Mouse (Mus musculus) intestine, embryonic 15.5 days (tissue): ENCODE results near the gene Lman2. TPM values are rescaled to one million over a fixed set of nuclear protein-coding genes. Genes with fewer than 3 reads are reported as not detected.

Experiments used
- ATAC-seq: fragments of 200-750 bp; cut with Nextera tagmentation; 2 replicates; pipeline ENCODE4 v1.8.0; 2017; ENCODE audit warnings: moderate TSS enrichment, moderate library complexity
- H3K27ac ChIP-seq: fragments of 300-500 bp; sonication (generic); 2 replicates; pipeline ENCODE4 v1.5.1; 2015; ENCODE audit warnings: mild to moderate bottlenecking, inconsistent platforms
- H3K27me3 ChIP-seq: fragments of 300-500 bp; sonication (generic); replicated peaks from 2 replicates; pipeline ENCODE4 v1.6.1; 2015; ENCODE audit warnings: inconsistent platforms
- H3K36me3 ChIP-seq: fragments of 300-500 bp; sonication (generic); 2 replicates; pipeline ENCODE4 v1.6.1; 2015; ENCODE audit warnings: inconsistent platforms
- H3K4me1 ChIP-seq: fragments of 300-500 bp; sonication (generic); replicated peaks from 2 replicates; pipeline ENCODE4 v1.6.1; 2015; ENCODE audit warnings: inconsistent platforms
- H3K4me2 ChIP-seq: fragments of 300-500 bp; sonication (generic); replicated peaks from 2 replicates; pipeline ENCODE4 v1.6.1; 2015; ENCODE audit warnings: mild to moderate bottlenecking, inconsistent platforms
- H3K4me3 ChIP-seq: fragments of 300-500 bp; sonication (generic); replicated peaks from 2 replicates; pipeline ENCODE4 v1.5.1; 2015; ENCODE audit warnings: inconsistent platforms
- H3K9ac ChIP-seq: fragments of 300-500 bp; sonication (generic); 2 replicates; pipeline ENCODE4 v1.6.1; 2015; ENCODE audit warnings: inconsistent platforms
- H3K9me3 ChIP-seq: fragments of 300-500 bp; sonication (generic); 2 replicates; pipeline ENCODE4 v1.6.1; 2016; ENCODE audit warnings: inconsistent platforms
- WGBS: fragments of 180-500 bp; shearing (Covaris S2); methylation state at CpG from one replicate; pipeline ENCODE4 v1.1.7; 2015; 5-methylcytosine and 5-hydroxymethylcytosine counted together
- polyA plus RNA-seq: library from polyadenylated mRNA; unstranded; fragments of >200 nt; fragmentation: Nextera tagmentation; extraction: Ambion mirVana; gene quantifications from 2 replicates; pipeline ENCODE4 v1.2.1, GENCODE M21; 2015

Lman2 gene
- polyA plus RNA-seq, 1 experiment from 2014 or later, result 121 TPM

- H3K4me1 ChIP-seq, result peaks cover 9% of the 10 kb centered on the region
- H3K9me3 ChIP-seq, result no peaks in the 10 kb centered on the region
- H3K36me3 ChIP-seq, result peaks cover 16% of the 10 kb centered on the region; the same call in 1 of the 2 replicates
- peak; percentile 57 for ATAC-seq
- H3K9ac ChIP-seq, result peak overlapping the region; percentile 94
- H3K4me3 ChIP-seq, result peak overlapping the region; percentile 96
- H3K4me2 ChIP-seq, result peak overlapping the region; percentile 71
- H3K27me3 ChIP-seq, result no peaks in the 10 kb centered on the region
- WGBS, result under 1% methylated on average over 32 of the region's 32 CpGs
- H3K27ac ChIP-seq, result peak overlapping the region; percentile 96
Measured at GRCm38 (mm10) chr13:55361974-55362452, 570 bp downstream of the Lman2 start.

- peak overlapping the region; percentile 94 for H3K9ac ChIP-seq
- H3K4me3 ChIP-seq, result peak overlapping the region; percentile 96
- H3K27ac ChIP-seq, result no peak overlapping the region
- peak overlapping the region; percentile 71 for H3K4me2 ChIP-seq
- ATAC-seq, result no peak
- H3K27me3 ChIP-seq, result no peaks in the 10 kb centered on the region
- H3K9me3 ChIP-seq, result no peaks in the 10 kb centered on the region
- H3K4me1 ChIP-seq, result peaks cover 9% of the 10 kb centered on the region
- H3K36me3 ChIP-seq, result peaks cover 20% of the 10 kb centered on the region
Measured at GRCm38 (mm10) chr13:55361145-55361544, 1.4 kb downstream of the Lman2 start.

- H3K36me3 ChIP-seq, result peaks cover 62% of the 10 kb centered on the region
- no peak overlapping the region for H3K27ac ChIP-seq
- 78% methylated on average over 11 of the region's 11 CpGs for WGBS
- no peaks in the 10 kb centered on the region for H3K27me3 ChIP-seq
- H3K9ac ChIP-seq, result no peak overlapping the region
- no peaks in the 10 kb centered on the region for H3K9me3 ChIP-seq
- no peak overlapping the region for H3K4me2 ChIP-seq
- H3K4me1 ChIP-seq, result no peaks in the 10 kb centered on the region
- ATAC-seq, result no peak
- no peak overlapping the region for H3K4me3 ChIP-seq
Measured at GRCm38 (mm10) chr13:55346745-55347144, 15.8 kb downstream of the Lman2 start.

GRCm38 (mm10) chr13:55344286-55344685 is 18.3 kb downstream of the Lman2 start:
- Histone ChIP-seq H3K9ac (no peak overlapping the region), H3K4me1 (no peaks in the 10 kb centered on the region), H3K27me3 (no peaks in the 10 kb centered on the region), H3K27ac (no peak overlapping the region), H3K4me3 (no peak overlapping the region), H3K4me2 (no peak overlapping the region), H3K9me3 (no peaks in the 10 kb centered on the region), H3K36me3 (peaks cover 46% of the 10 kb centered on the region)
- ATAC-seq, result no peak
- 84% methylated on average over 7 of the region's 7 CpGs for WGBS

GRCm38 (mm10) chr13:55342469-55342868 is 20.1 kb downstream of the Lman2 start:
- ATAC-seq, result no peak
- WGBS, result 31% methylated on average over 11 of the region's 11 CpGs

GRCm38 (mm10) chr13:55339259-55339658 is 23.3 kb downstream of the Lman2 start:
- 27% methylated on average over 2 of the region's 2 CpGs for WGBS
- Histone ChIP-seq H3K27me3 (no peaks in the 10 kb centered on the region), H3K36me3 (no peaks in the 10 kb centered on the region), H3K27ac (no peak overlapping the region), H3K4me3 (no peak overlapping the region), H3K4me2 (no peak overlapping the region), H3K9me3 (no peaks in the 10 kb centered on the region), H3K9ac (no peak overlapping the region), H3K4me1 (peaks cover 4% of the 10 kb centered on the region; the same call in 1 of the 2 replicates)
- peak; percentile 86 for ATAC-seq

More at GRCm38 (mm10) chr13:55342469-55342868, 20.1 kb downstream of the Lman2 start:
- Histone ChIP-seq H3K4me2 (no peak overlapping the region), H3K9ac (no peak overlapping the region), H3K4me3 (no peak overlapping the region), H3K4me1 (peaks cover 4% of the 10 kb centered on the region; the same call in 1 of the 2 replicates), H3K27me3 (no peaks in the 10 kb centered on the region), H3K27ac (no peak overlapping the region), H3K36me3 (peaks cover 31% of the 10 kb centered on the region), H3K9me3 (no peaks in the 10 kb centered on the region)

- WGBS, result 67% methylated on average over 12 of the region's 12 CpGs
- Histone ChIP-seq H3K27ac (no peak overlapping the region), H3K4me1 (peaks cover 4% of the 10 kb centered on the region; the same call in 1 of the 2 replicates), H3K4me3 (no peak overlapping the region), H3K27me3 (no peaks in the 10 kb centered on the region), H3K36me3 (no peaks in the 10 kb centered on the region), H3K9me3 (no peaks in the 10 kb centered on the region), H3K4me2 (no peak overlapping the region), H3K9ac (no peak overlapping the region)
- no peak for ATAC-seq
Measured at GRCm38 (mm10) chr13:55338131-55339054, 24.2 kb downstream of the Lman2 start.

- H3K27me3 ChIP-seq, result no peaks in the 10 kb centered on the region
- no peaks in the 10 kb centered on the region for H3K36me3 ChIP-seq
- ATAC-seq, result no peak
- no peak overlapping the region for H3K4me3 ChIP-seq
- no peaks in the 10 kb centered on the region for H3K9me3 ChIP-seq
- no peak overlapping the region for H3K4me2 ChIP-seq
- H3K9ac ChIP-seq, result no peak overlapping the region
- 67% methylated on average over 10 of the region's 10 CpGs for WGBS
- peaks cover 4% of the 10 kb centered on the region; the same call in 1 of the 2 replicates for H3K4me1 ChIP-seq
- H3K27ac ChIP-seq, result no peak overlapping the region
Measured at GRCm38 (mm10) chr13:55337341-55337975, 25.1 kb downstream of the Lman2 start.

- H3K4me1 ChIP-seq, result peaks cover 7% of the 10 kb centered on the region
- no peaks in the 10 kb centered on the region for H3K27me3 ChIP-seq
- H3K4me3 ChIP-seq, result no peak overlapping the region
- ATAC-seq, result no peak
- no peak overlapping the region for H3K4me2 ChIP-seq
- 87% methylated on average over 4 of the region's 4 CpGs for WGBS
- H3K27ac ChIP-seq, result no peak overlapping the region
- no peaks in the 10 kb centered on the region for H3K9me3 ChIP-seq
- no peaks in the 10 kb centered on the region for H3K36me3 ChIP-seq
- H3K9ac ChIP-seq, result no peak overlapping the region
Measured at GRCm38 (mm10) chr13:55335701-55336100, 26.9 kb downstream of the Lman2 start.

- H3K4me2 ChIP-seq, result no peak overlapping the region
- WGBS, result 87% methylated on average over 3 of the region's 3 CpGs
- no peaks in the 10 kb centered on the region for H3K36me3 ChIP-seq
- no peak for ATAC-seq
- no peak overlapping the region for H3K9ac ChIP-seq
- no peaks in the 10 kb centered on the region for H3K9me3 ChIP-seq
- H3K4me1 ChIP-seq, result peaks cover 26% of the 10 kb centered on the region
- no peaks in the 10 kb centered on the region for H3K27me3 ChIP-seq
- no peak overlapping the region for H3K4me3 ChIP-seq
- H3K27ac ChIP-seq, result no peak overlapping the region
Measured at GRCm38 (mm10) chr13:55332331-55332730, 30.3 kb downstream of the Lman2 start.

GRCm38 (mm10) chr13:55330567-55331400 is 31.8 kb downstream of the Lman2 start:
- Histone ChIP-seq H3K9ac (peak overlapping the region; percentile 72), H3K9me3 (no peaks in the 10 kb centered on the region), H3K27me3 (no peaks in the 10 kb centered on the region), H3K4me2 (peak overlapping the region; percentile 89), H3K4me1 (peaks cover 32% of the 10 kb centered on the region), H3K36me3 (peaks cover 4% of the 10 kb centered on the region), H3K4me3 (peak overlapping the region; percentile 83), H3K27ac (peak overlapping the region; percentile 93)
- WGBS, result 53% methylated on average over 14 of the region's 14 CpGs
- peak; percentile 21; the same call in 1 of the 2 replicates for ATAC-seq
